Mouse (Mus musculus) small intestine, adult 2 months (tissue): ENCODE data around the gene Mex3a. TPM values are rescaled to one million over a fixed set of nuclear protein-coding genes. Genes with fewer than 3 reads are reported as not detected.
A peak's percentile ranks its signal among the peaks of the same experiment; 100 is the strongest.

Source experiments
- H3K27ac ChIP-seq: fragments of 200-500 bp; 2 replicates; pipeline ENCODE4 v1.5.1; 2012; ENCODE audit warnings: low read depth, low read length, control low read depth, inconsistent platforms; ENCODE audit not compliant: insufficient read depth
- H3K27me3 ChIP-seq: fragments of 200-500 bp; 2 replicates; pipeline ENCODE4 v1.6.1; 2012; ENCODE audit warnings: mild to moderate bottlenecking, moderate library complexity, low read length, inconsistent platforms; ENCODE audit not compliant: control insufficient read depth, insufficient read depth
- H3K36me3 ChIP-seq: fragments of 200-500 bp; 2 replicates; pipeline ENCODE4 v1.6.1; 2012; ENCODE audit warnings: mild to moderate bottlenecking, low read length, control low read depth, inconsistent platforms; ENCODE audit not compliant: control insufficient read depth, insufficient read depth
- H3K4me1 ChIP-seq: fragments of 200-500 bp; 2 replicates; pipeline ENCODE4 v1.6.1; 2012; ENCODE audit warnings: low read length, inconsistent platforms, mixed read lengths; ENCODE audit not compliant: control insufficient read depth, insufficient read depth, insufficient read length
- H3K4me3 ChIP-seq: fragments of 200-500 bp; 2 replicates; pipeline ENCODE4 v1.5.1; 2012; ENCODE audit warnings: low read depth, mild to moderate bottlenecking, control low read depth, inconsistent platforms, low read length, moderate library complexity
- CTCF ChIP-seq: fragments of 200-500 bp; IDR thresholded peaks from 2 replicates; pipeline ENCODE4 v1.5.1; 2012; ENCODE audit warnings: low read depth, mild to moderate bottlenecking, control low read depth, inconsistent platforms, low read length, moderate library complexity, mixed read lengths; ENCODE audit not compliant: insufficient replicate concordance, insufficient read length; ENCODE audit errors: extremely low read depth
- POLR2A ChIP-seq: fragments of 200-500 bp; IDR thresholded peaks from 2 replicates; pipeline ENCODE4 v1.6.1; 2012; ENCODE audit warnings: low read depth, mild to moderate bottlenecking, control low read depth, inconsistent platforms, low read length, moderate library complexity
- WGBS: fragments of 180-500 bp; shearing (Covaris S2); methylation state at CpG from one replicate; pipeline ENCODE4 v1.1.7; 2018; 5-methylcytosine and 5-hydroxymethylcytosine counted together
- polyA plus RNA-seq: library from polyadenylated mRNA; depleted of rRNA; stranded (reverse); fragments of >200 nt; gene quantifications from 2 replicates; pipeline ENCODE4 v1.2.3, GENCODE M21; 2012; rRNA removed

Mex3a gene
- 0.41 and 0.60 TPM in 2 replicates for polyA plus RNA-seq

DNA sequence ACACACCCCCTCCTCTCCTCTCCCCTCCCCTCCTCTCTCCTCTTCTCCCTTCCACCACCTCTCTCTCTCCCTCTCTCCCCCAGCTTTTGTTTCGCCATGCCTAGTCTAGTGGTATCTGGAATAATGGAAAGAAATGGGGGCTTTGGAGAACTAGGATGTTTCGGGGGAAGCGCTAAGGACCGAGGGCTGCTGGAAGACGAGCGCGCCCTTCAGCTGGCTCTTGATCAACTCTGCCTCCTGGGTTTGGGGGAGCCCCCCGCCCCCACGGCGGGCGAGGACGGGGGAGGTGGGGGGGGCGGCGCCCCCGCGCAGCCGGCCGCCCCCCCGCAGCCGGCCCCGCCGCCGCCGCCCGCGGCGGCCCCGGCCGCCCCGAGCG, at the start of gene Mex3a:
Mex3a (plus strand) TSS at position 97 of the 376 bp plus-strand sequence.
- no peak within 1 kb of the TSS for H3K27ac ChIP-seq
- WGBS: 3% methylated on average over 17 of the region's 31 CpGs
- H3K27me3 ChIP-seq: 0 out of 2 replicates have a peak, but pooled peaks cover 6% of the 10 kb centered on the region
- no peak for TF ChIP-seq POLR2A
- TF ChIP-seq CTCF: no peak
- peaks cover 14% of the 10 kb centered on the region for H3K4me1 ChIP-seq
- no peaks in the 10 kb centered on the region for H3K36me3 ChIP-seq
- H3K4me3 ChIP-seq: peak within 1 kb of the TSS; percentile 98

DNA sequence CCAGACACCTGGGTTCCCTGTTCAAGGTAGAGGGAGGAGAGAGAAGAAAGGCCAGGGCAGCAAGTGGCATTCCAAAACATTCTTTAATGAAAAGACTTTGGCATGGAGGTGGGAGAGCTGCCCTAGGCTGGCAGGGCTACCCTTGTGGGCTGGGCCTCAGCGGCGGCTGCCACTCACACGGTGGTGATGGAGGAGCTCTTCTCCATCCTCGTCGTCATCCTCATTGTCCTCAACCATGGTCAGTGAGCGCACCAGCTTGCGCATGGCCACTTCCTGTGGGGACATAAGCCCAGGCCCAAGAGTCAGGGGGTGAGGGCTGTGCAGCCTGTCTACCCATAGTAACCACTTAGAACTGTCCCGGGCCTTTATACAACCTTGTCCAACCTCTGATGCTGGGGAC, 49.1 kb upstream of the Mex3a start:
- TF ChIP-seq POLR2A: no peak
- TF ChIP-seq CTCF: no peak
- no peaks in the 10 kb centered on the region for H3K27me3 ChIP-seq
- H3K27ac ChIP-seq: no peak overlapping the region
- WGBS: 81% methylated on average over 8 of the region's 8 CpGs
- H3K36me3 ChIP-seq: peaks cover 55% of the 10 kb centered on the region
- H3K4me1 ChIP-seq: no peaks in the 10 kb centered on the region
- no peak overlapping the region for H3K4me3 ChIP-seq

DNA sequence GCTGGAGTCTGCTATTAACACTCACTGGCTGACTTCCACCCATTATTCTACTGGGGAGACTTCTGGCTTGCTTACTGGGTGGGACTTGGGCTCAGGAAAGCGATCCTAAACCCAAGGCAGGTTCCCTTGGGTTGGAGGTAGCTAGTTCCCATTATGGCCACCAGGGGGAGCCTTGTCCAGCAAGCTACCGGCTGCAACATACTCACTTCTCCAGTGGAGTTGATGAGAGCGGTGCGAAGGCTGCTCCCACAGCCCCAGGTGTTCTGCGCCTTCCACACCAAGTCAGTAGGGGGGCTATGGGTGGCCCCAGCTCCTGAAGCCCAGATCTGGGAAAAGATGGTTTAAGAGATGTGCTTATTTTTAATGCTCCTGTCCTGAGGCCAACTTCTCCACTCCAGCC, 48.6 kb upstream of the Mex3a start:
- H3K36me3 ChIP-seq: peaks cover 55% of the 10 kb centered on the region
- TF ChIP-seq CTCF (peak; percentile 95; the same call in 1 of the 2 replicates), POLR2A (no peak)
- H3K4me3 ChIP-seq: no peak overlapping the region
- WGBS: 19% methylated on average over 5 of the region's 5 CpGs
- no peaks in the 10 kb centered on the region for H3K27me3 ChIP-seq
- no peak overlapping the region for H3K27ac ChIP-seq
- H3K4me1 ChIP-seq: no peaks in the 10 kb centered on the region

DNA sequence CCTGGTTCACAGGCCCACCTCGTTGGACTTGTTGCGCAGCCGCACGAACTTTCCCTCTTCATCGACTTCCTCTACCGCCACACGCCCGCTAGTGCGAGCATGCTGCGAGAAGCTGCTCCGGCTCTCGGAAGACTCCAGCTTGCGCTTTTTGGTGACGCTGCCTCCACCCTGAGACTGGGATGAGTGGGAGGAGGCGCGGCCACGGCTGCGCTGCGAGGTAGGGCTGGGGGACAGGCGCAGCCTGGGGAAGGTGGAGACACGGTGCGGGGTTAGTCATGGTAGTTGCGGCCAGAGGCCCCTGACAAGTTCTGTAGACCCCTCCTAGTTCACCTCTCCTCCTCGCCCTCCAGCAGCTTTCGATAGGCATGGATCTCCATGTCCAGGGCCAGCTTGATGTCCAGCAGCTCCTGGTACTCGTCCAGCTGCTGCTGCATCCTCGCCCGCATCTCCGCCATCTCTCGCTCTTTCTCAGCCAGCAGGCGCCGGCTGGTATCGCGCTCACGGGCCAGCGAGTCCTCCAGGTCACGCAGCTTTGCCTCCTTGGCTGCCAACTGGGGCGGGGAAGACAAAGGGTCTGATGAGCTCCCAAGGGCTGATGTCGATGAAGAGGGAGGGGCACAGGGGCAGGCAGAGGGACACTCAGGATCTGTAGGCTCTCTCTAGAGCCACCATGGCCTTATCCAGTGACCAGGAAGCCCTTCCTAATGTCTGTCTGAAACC, 47.4 kb upstream of the Mex3a start:
- TF ChIP-seq CTCF (no peak), POLR2A (no peak)
- Histone ChIP-seq H3K4me3 (no peak overlapping the region), H3K27ac (no peak overlapping the region), H3K27me3 (no peaks in the 10 kb centered on the region), H3K36me3 (peaks cover 55% of the 10 kb centered on the region), H3K4me1 (peaks cover under 1% of the 10 kb centered on the region; the same call in 1 of the 2 replicates)
- whole genome bisulfite sequencing: 81% methylated on average over 39 of the region's 39 CpGs

DNA sequence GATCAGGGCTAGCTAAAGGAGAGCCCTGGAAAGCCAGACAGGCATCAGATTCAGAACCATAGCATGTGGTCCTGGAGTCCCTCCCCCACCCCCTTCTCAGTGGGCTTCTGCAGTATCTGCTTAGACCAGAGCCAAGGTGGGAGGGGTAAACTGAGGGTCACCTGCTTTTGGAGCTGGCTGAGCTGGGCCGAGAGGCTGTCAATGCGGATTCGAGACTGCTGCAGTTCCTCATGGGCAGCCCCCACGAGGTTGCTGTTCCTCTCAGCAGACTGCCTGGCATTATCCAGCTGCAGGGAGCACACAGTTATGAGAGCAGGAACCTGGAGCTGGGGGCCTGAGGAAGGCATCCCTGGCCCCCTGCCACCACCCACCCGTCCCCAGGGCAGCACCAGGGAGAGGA, 46.2 kb upstream of the Mex3a start:
- H3K4me3 ChIP-seq: no peak overlapping the region
- H3K4me1 ChIP-seq: peaks cover 11% of the 10 kb centered on the region
- H3K27me3 ChIP-seq: no peaks in the 10 kb centered on the region
- no peak overlapping the region for H3K27ac ChIP-seq
- TF ChIP-seq POLR2A (no peak), CTCF (no peak)
- peaks cover 54% of the 10 kb centered on the region for H3K36me3 ChIP-seq
- 88% methylated on average over 5 of the region's 5 CpGs for WGBS

DNA sequence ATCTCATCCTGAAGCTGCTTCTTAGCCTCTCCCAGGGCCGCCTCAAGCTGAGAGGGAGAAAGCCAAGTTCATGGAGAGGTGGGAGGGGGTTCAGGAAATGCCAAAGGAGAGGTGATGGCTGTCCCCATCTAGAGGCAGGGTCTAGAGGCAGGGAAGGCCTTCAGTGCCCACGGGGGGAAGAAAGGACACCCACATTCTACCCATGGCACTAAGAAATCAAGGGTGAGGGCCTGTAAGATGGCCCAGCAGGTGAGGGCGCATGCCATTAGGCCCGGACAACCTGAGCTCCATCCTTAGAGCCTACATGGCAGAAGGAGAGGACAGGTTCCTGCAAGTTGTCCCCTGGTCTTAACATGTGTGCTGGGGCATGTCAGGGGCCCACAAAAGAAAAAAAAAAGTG, 45.3 kb upstream of the Mex3a start:
- peaks cover 14% of the 10 kb centered on the region for H3K4me1 ChIP-seq
- peaks cover 48% of the 10 kb centered on the region for H3K36me3 ChIP-seq
- TF ChIP-seq CTCF: no peak
- no peak for TF ChIP-seq POLR2A
- H3K27ac ChIP-seq: no peak overlapping the region
- H3K27me3 ChIP-seq: no peaks in the 10 kb centered on the region
- 85% methylated on average over 4 of the region's 4 CpGs for WGBS
- no peak overlapping the region for H3K4me3 ChIP-seq

DNA sequence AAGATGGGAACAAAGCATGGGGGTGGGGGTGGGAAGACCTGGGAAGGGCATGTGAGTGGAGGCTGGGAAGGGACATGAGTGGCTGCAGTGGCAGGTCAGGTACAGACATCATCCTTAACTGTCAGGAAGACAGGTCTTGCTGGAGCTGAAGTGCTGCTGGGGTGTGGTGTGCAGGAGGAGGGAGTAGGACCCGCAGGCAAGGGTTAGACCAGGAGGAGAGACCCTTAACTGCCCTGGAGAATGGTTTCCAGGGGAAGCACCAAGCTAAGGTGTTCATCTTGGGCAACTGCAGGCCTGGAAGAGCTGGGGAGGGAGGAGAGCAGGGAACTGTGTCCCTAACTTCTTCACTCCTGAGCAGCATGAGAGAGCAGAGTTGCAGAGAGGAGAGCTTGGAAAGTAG, 44.8 kb upstream of the Mex3a start:
- peaks cover 16% of the 10 kb centered on the region for H3K4me1 ChIP-seq
- TF ChIP-seq CTCF (no peak), POLR2A (no peak)
- H3K27ac ChIP-seq: no peak overlapping the region
- H3K36me3 ChIP-seq: peaks cover 42% of the 10 kb centered on the region
- no peak overlapping the region for H3K4me3 ChIP-seq
- 77% methylated on average over 1 of the region's 1 CpGs for WGBS
- H3K27me3 ChIP-seq: no peaks in the 10 kb centered on the region
